Mouse (Mus musculus): ENCODE measurements around the gene Usp21. TPM values are rescaled to one million over a fixed set of nuclear protein-coding genes. Genes with fewer than 3 reads are reported as not detected.

Usp21 gene
- polyA plus RNA-seq, 2 experiments: 81.2 to 104 TPM

DNA sequence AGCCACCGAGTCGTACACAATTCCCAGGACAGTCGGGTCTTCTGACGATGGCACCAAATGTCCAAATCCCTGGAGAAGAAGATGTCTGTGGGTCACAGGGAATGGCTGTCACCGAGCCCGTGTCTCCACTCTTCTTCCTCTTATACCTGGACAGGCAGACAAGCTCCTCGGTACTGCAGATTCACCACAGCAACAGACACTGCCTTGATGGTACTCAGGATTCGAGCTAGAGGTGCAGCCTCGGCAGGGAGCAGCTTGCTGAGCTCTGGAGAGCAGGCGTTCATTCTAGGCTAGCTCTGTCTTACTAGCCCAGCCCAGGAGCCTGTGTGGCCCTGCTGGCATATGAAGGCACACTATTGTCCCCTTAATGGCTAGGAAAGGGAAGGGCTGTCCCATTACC lies 10.1 kb downstream of the Usp21 start:
- Histone ChIP-seq H3K4me3 (replicated peaks; ENCODE audit: low read length) (no peak overlapping the region), H3K4me1 (ENCODE audit: control insufficient read depth, insufficient read depth, low read length) (peaks cover 8% of the 10 kb centered on the region), H3K27ac (replicated peaks; ENCODE audit: low read depth, low read length) (no peak overlapping the region), H3K4me2 (replicated peaks; ENCODE audit: low read depth, low read length, severe bottlenecking) (no peak overlapping the region), H3K9ac (ENCODE audit: low read depth, low read length, severe bottlenecking) (no peak overlapping the region), H3K36me3 (ENCODE audit: control insufficient read depth, insufficient read depth, low read length) (peaks cover 72% of the 10 kb centered on the region), H3K9me3 (ENCODE audit: control insufficient read depth, low read length) (no peaks in the 10 kb centered on the region), H3K27me3 (ENCODE audit: control insufficient read depth, insufficient read depth, low read length) (no peaks in the 10 kb centered on the region)
- no peak for TF ChIP-seq POLR2A (IDR thresholded peaks at IDR 0.05; ENCODE audit: borderline replicate concordance, extremely low read depth, insufficient read depth, insufficient read length)
- 83% methylated on average over 10 of the region's 10 CpGs for WGBS
- ATAC-seq (ENCODE audit: low FRiP score, low read depth) (no peak), DNase-seq (ENCODE audit: low spot score) (no peak)

DNA sequence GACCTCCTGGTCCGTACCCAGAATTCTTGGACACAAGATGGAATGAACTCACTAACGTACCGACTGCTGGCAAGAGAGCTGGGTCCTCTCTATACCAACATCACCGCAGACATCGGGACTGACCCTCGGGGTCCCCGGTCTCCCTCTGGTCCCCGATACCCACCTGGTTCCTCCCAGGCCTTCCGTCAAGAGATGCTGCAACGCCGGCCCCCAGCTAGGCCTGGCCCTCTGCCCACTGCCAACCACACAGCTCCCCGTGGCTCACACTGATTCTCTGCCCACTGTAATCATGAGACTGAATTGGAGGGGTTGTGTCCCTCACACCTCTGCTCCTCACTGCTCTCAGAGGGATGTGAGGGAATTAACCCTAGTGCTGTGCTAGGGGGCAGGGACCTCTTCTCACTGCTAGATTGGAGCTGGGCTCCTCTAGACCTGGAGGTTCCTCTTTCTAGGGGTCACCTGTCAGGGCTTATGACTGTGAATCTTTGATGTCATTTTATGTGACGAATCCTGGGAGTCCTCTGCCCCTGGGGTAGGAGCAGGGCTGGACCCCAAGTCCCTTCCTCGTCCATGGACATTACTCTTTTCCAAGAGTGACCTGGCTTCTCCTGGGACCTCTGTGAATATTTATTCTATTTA lies 11.6 kb downstream of the Usp21 start:
- Histone ChIP-seq H3K36me3 (ENCODE audit: control insufficient read depth, insufficient read depth, low read length) (peaks cover 70% of the 10 kb centered on the region), H3K4me3 (replicated peaks; ENCODE audit: low read length) (no peak overlapping the region), H3K27ac (replicated peaks; ENCODE audit: low read depth, low read length) (no peak overlapping the region), H3K4me1 (ENCODE audit: control insufficient read depth, insufficient read depth, low read length) (peaks cover 11% of the 10 kb centered on the region), H3K4me2 (replicated peaks; ENCODE audit: low read depth, low read length, severe bottlenecking) (no peak overlapping the region), H3K9me3 (ENCODE audit: control insufficient read depth, low read length) (no peaks in the 10 kb centered on the region), H3K9ac (ENCODE audit: low read depth, low read length, severe bottlenecking) (no peak overlapping the region), H3K27me3 (ENCODE audit: control insufficient read depth, insufficient read depth, low read length) (no peaks in the 10 kb centered on the region)
- 94% methylated on average over 14 of the region's 14 CpGs for WGBS
- no peak for ATAC-seq (ENCODE audit: low FRiP score, low read depth)
- TF ChIP-seq POLR2A (IDR thresholded peaks at IDR 0.05; ENCODE audit: borderline replicate concordance, extremely low read depth, insufficient read depth, insufficient read length): no peak
- DNase-seq (ENCODE audit: low spot score): no peak

DNA sequence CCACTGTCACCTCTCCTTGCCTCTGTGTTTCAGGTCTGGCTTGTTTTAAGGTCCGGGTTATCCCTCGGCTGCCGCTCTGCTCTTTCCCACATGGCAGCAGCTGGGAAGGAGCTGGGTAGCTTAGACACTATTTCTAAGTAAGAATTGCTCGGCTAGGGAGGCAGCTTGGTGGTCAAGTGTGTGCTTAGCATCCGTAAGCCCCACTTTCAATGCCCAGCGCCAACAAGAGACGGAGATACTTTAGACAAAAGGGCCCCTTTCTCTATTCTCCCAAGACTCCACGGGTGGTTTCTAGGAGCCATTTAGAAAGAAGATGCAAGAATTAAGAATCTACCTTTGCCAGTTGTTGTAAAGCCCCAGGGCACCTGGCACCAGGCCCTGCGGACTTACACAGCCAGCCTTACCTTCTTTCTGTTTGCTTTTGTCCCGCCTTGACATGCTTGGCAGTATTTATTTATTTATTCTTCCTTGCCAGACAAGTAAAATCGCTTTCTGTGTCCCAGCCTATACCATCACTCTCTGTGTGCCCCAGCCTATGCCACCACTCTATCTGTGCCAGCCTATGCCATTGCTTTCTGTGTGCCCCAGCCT lies 12.6 kb downstream of the Usp21 start:
- no peak overlapping the region for H3K27ac ChIP-seq (replicated peaks; ENCODE audit: low read depth, low read length)
- no peaks in the 10 kb centered on the region for H3K9me3 ChIP-seq (ENCODE audit: control insufficient read depth, low read length)
- DNase-seq (ENCODE audit: low spot score) (no peak), ATAC-seq (ENCODE audit: low FRiP score, low read depth) (no peak)
- peaks cover 16% of the 10 kb centered on the region for H3K4me1 ChIP-seq (ENCODE audit: control insufficient read depth, insufficient read depth, low read length)
- no peak overlapping the region for H3K4me2 ChIP-seq (replicated peaks; ENCODE audit: low read depth, low read length, severe bottlenecking)
- no peak overlapping the region for H3K4me3 ChIP-seq (replicated peaks; ENCODE audit: low read length)
- no peak overlapping the region for H3K9ac ChIP-seq (ENCODE audit: low read depth, low read length, severe bottlenecking)
- no peak for TF ChIP-seq POLR2A (IDR thresholded peaks at IDR 0.05; ENCODE audit: borderline replicate concordance, extremely low read depth, insufficient read depth, insufficient read length)
- H3K36me3 ChIP-seq (ENCODE audit: control insufficient read depth, insufficient read depth, low read length): peaks cover 70% of the 10 kb centered on the region
- 92% methylated on average over 11 of the region's 11 CpGs for WGBS
- H3K27me3 ChIP-seq (ENCODE audit: control insufficient read depth, insufficient read depth, low read length): no peaks in the 10 kb centered on the region

DNA sequence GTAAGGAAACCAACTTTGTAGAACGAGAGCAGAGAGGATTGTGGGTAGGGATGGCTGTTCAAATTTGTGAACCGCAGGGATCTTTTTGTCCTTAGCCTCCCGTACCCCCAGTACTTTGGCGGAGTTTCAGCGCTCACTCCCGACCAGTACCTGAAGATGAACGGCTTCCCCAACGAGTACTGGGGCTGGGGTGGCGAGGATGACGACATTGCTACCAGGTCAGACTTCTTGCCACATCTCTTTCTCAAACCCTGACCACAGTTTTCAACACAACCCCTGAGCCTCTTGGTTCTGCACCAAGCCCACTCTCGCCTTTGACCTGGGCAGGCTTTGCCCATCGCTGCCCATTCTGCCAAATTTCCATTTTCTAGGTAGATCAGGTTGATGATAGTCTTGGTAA lies 13.6 kb downstream of the Usp21 start:
- Histone ChIP-seq H3K27ac (replicated peaks; ENCODE audit: low read depth, low read length) (no peak overlapping the region), H3K4me2 (replicated peaks; ENCODE audit: low read depth, low read length, severe bottlenecking) (no peak overlapping the region), H3K36me3 (ENCODE audit: control insufficient read depth, insufficient read depth, low read length) (peaks cover 69% of the 10 kb centered on the region), H3K9ac (ENCODE audit: low read depth, low read length, severe bottlenecking) (no peak overlapping the region), H3K27me3 (ENCODE audit: control insufficient read depth, insufficient read depth, low read length) (no peaks in the 10 kb centered on the region), H3K9me3 (ENCODE audit: control insufficient read depth, low read length) (no peaks in the 10 kb centered on the region), H3K4me1 (ENCODE audit: control insufficient read depth, insufficient read depth, low read length) (peaks cover 13% of the 10 kb centered on the region), H3K4me3 (replicated peaks; ENCODE audit: low read length) (no peak overlapping the region)
- TF ChIP-seq POLR2A (IDR thresholded peaks at IDR 0.05; ENCODE audit: borderline replicate concordance, extremely low read depth, insufficient read depth, insufficient read length): no peak
- no peak for ATAC-seq (ENCODE audit: low FRiP score, low read depth)
- no peak for DNase-seq (ENCODE audit: low spot score)
- 93% methylated on average over 12 of the region's 12 CpGs for WGBS

DNA sequence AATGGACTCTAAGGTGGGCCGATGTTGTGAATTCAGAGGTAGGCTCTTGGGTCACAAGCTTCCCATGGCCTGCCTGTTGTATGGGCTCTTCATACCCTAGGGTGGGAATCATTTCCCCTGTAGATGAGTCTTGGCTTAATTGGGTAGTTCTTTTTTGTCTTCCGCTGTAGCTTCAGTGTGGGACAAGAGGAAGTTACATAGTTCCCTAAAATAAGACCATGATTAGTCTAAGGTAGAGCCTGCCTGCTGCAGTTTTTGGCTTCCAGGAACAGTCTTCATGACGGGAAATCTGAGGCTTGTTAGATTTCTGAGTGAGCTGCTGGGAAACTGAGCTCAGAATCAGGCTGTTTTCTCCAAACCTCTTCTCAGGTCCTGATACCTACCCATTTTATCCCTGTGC lies 15.7 kb downstream of the Usp21 start:
- Histone ChIP-seq H3K36me3 (ENCODE audit: control insufficient read depth, insufficient read depth, low read length) (peaks cover 48% of the 10 kb centered on the region), H3K4me3 (replicated peaks; ENCODE audit: low read length) (no peak overlapping the region), H3K4me1 (ENCODE audit: control insufficient read depth, insufficient read depth, low read length) (peaks cover 13% of the 10 kb centered on the region), H3K27ac (replicated peaks; ENCODE audit: low read depth, low read length) (no peak overlapping the region), H3K9ac (ENCODE audit: low read depth, low read length, severe bottlenecking) (no peak overlapping the region), H3K9me3 (ENCODE audit: control insufficient read depth, low read length) (no peaks in the 10 kb centered on the region), H3K27me3 (ENCODE audit: control insufficient read depth, insufficient read depth, low read length) (no peaks in the 10 kb centered on the region), H3K4me2 (replicated peaks; ENCODE audit: low read depth, low read length, severe bottlenecking) (no peak overlapping the region)
- WGBS: 95% methylated on average over 3 of the region's 3 CpGs
- ATAC-seq (ENCODE audit: low FRiP score, low read depth): no peak
- no peak for TF ChIP-seq POLR2A (IDR thresholded peaks at IDR 0.05; ENCODE audit: borderline replicate concordance, extremely low read depth, insufficient read depth, insufficient read length)
- no peak for DNase-seq (ENCODE audit: low spot score)

Data from limb, embryonic 14.5 days (tissue).